Mouse (Mus musculus): ENCODE results near the gene Iqgap1.

GRCm38 (mm10) chr7:80855316-80855715, 29.5 kb upstream of the Iqgap1 start:
- TF ChIP-seq CTCF (IDR thresholded peaks at IDR 0.05; ENCODE audit: low read depth, low read length) = no peak
- TF ChIP-seq POLR2A (IDR thresholded peaks at IDR 0.05; ENCODE audit: borderline replicate concordance, low read depth, low read length) = no peak
